Comparison of ENCODE assay signal across 15 mouse cellular contexts in genomic region chr12:72244951-72245350, GRCm38 (mm10).
A peak's percentile ranks its signal among the peaks of the same experiment; 100 is the strongest.
DNase-seq lines count a peak whose midpoint lies in the region; TF ChIP-seq lines count a peak whose summit lies in the region.
"Had no signal": no experiment of that assay in that cellular context is flagged by ENCODE, and none has a peak within 500 bp of the region (broad histone marks: within the 10 kb centered on the region; RNA-seq: fewer than 3 reads in every experiment).

No protein-coding gene starts in this region.

- no peaks in the 10 kb centered on the region for H3K9me3 ChIP-seq in ES-E14 (ENCODE audit: control insufficient read depth, insufficient read depth, low read depth, low read length)

- no peak for DNase-seq in kidney, adult 2 months
- DNase-seq in kidney, adult 8-10 months = no peak
- peak; percentile 4 for DNase-seq in lung, postnatal 14 days
- no peak for DNase-seq in lung, postnatal 10 days
- DNase-seq in ES-E14 (ENCODE audit: low read depth, low spot score) = no peak
- peak; percentile 1 for DNase-seq in induced T-regulatory cell, adult 2 months (ENCODE audit: low read depth)
- DNase-seq in heart, postnatal 4 days = no peak
- DNase-seq: heart, adult 18-20 months; kidney, adult 18-20 months; lung, adult 18-20 months; midbrain, embryonic 14.5 days; thymus, postnatal 4 days had no signal

- H3K9ac ChIP-seq in ES-E14 (ENCODE audit: insufficient read depth, low read depth, low read length, poor library complexity, severe bottlenecking) = no peak overlapping the region
- H3K9ac ChIP-seq: hindbrain, embryonic 14.5 days; limb, embryonic 13.5 days had no signal

- H3K27ac ChIP-seq in kidney, adult 2 months (ENCODE audit: insufficient read depth, low read depth, low read length) = no peak overlapping the region
- H3K27ac ChIP-seq in ES-E14 (ENCODE audit: insufficient read depth, low read depth, low read length, poor library complexity, severe bottlenecking) = no peak overlapping the region
- H3K27ac ChIP-seq: hindbrain, embryonic 14.5 days; limb, embryonic 13.5 days had no signal

- H3K27me3 ChIP-seq in kidney, adult 2 months (replicated peaks; ENCODE audit: control insufficient read depth, insufficient read depth, low read length) = no peaks in the 10 kb centered on the region
- H3K27me3 ChIP-seq: limb, embryonic 13.5 days had no signal

- no peak overlapping the region for H3K4me3 ChIP-seq in kidney, adult 2 months (ENCODE audit: insufficient read depth, low read depth, low read length)
- H3K4me3 ChIP-seq in ES-E14 (ENCODE audit: insufficient read depth in 1 of 2, low read depth in 1 of 2, low read length in 2 of 2, poor library complexity in 1 of 2, severe bottlenecking in 1 of 2) = no peak overlapping the region
- H3K4me3 ChIP-seq: erythroblast, embryonic 14.5 days; limb, embryonic 13.5 days had no signal

- H3K36me3 ChIP-seq in kidney, adult 2 months (ENCODE audit: control insufficient read depth, insufficient read depth, low read length) = no peaks in the 10 kb centered on the region
- no peaks in the 10 kb centered on the region for H3K36me3 ChIP-seq in ES-E14 (ENCODE audit: control insufficient read depth, insufficient read depth, low read length, poor library complexity, severe bottlenecking)
- H3K36me3 ChIP-seq: limb, embryonic 13.5 days had no signal

- 98% methylated on average over 1 of the region's 1 CpGs for whole genome bisulfite sequencing in kidney, adult 2 months

- no peak for TF ChIP-seq POLR2A in kidney, adult 2 months (IDR thresholded peaks at IDR 0.05; ENCODE audit: low read depth, low read length)

- in situ Hi-C loops in ES-E14 (cut with MboI; ENCODE audit: low sequenced_read_pairs in 2 of 2, unreplicated experiment in 2 of 2) = loop anchor here in 1 of 2 experiments (10.0 kb wide), 1 partner anchor 140 kb away; no protein-coding TSS in a partner anchor

- 0 out of 2 replicates have a peak, but pooled peaks have one; percentile 3 for TF ChIP-seq CTCF in kidney, adult 2 months (conservative IDR thresholded peaks at IDR 0.05; ENCODE audit: insufficient read depth, insufficient read length, low read depth, low read length)

- H3K4me1 ChIP-seq in kidney, adult 2 months (ENCODE audit: control insufficient read depth, insufficient read depth, low read length) = no peaks in the 10 kb centered on the region
- H3K4me1 ChIP-seq in ES-E14 (ENCODE audit: control insufficient read depth in 2 of 2, insufficient read depth in 2 of 2, low read length in 2 of 2, poor library complexity in 1 of 2) = no peaks in the 10 kb centered on the region
- H3K4me1 ChIP-seq: limb, embryonic 13.5 days had no signal

TF ChIP-seq in ES-E14, 5 proteins besides CTCF, POLR2A, EP300 and RAD21:
- no peak for TF ChIP-seq MAFK (IDR thresholded peaks at IDR 0.05; ENCODE audit: insufficient read depth, low read depth, low read length)
- no peak for TF ChIP-seq HCFC1 (IDR thresholded peaks at IDR 0.05; ENCODE audit: borderline replicate concordance, insufficient read depth, low read length)
- TF ChIP-seq CHD2 (IDR thresholded peaks at IDR 0.05; ENCODE audit: low read depth, low read length) = no peak
- TF ChIP-seq ZC3H11A (IDR thresholded peaks at IDR 0.05; ENCODE audit: borderline replicate concordance, low read depth, low read length) = peak; percentile 46; the same call in 1 of the 2 replicates
- no peak for TF ChIP-seq ZNF384 (IDR thresholded peaks at IDR 0.05; ENCODE audit: low read depth, low read length)

Comparison
In these comparisons a context has a peak if more than half of its experiments do, and no peak if none do; other contexts are left out.
1. DNase-seq: peak in lung, postnatal 14 days (single experiment) and induced T-regulatory cell, adult 2 months (single experiment); none in kidney, adult 2 months (single experiment), kidney, adult 8-10 months (0 of 2), lung, postnatal 10 days (single experiment), ES-E14 (single experiment) and heart, postnatal 4 days (single experiment).